Mouse (Mus musculus): ENCODE measurements around the gene Map2k1.

GRCm38 (mm10) chr9:64231171-64231570, 22.3 kb downstream of the Map2k1 start:
- TF ChIP-seq CTCF (IDR thresholded peaks at IDR 0.05; ENCODE audit: extremely low read depth, insufficient read depth, low read length) (no peak), POLR2A (IDR thresholded peaks at IDR 0.05; ENCODE audit: extremely low read depth, insufficient read depth, low read length) (no peak)

Measured in cortical plate, adult 2 months (tissue).